Mouse (Mus musculus) mesoderm, embryonic 11.5 days (tissue): ENCODE results near the gene Hrh1.

Source experiments
- DNase-seq: peaks from one replicate; pipeline ENCODE4 v3.0.0-alpha.2; 2012; ENCODE audit warnings: low read depth, low spot score

Gene Hrh1

GRCm38 (mm10) chr6:114406634-114407033 lies 8.9 kb downstream of the Hrh1 start:
- DNase-seq, result no peak

- DNase-seq, result no peak
Measured at GRCm38 (mm10) chr6:114407049-114407448, 9.3 kb downstream of the Hrh1 start.

- no peak for DNase-seq
Measured at GRCm38 (mm10) chr6:114408278-114408677, 10.5 kb downstream of the Hrh1 start.

- no peak for DNase-seq
Measured at GRCm38 (mm10) chr6:114411913-114412312, 14.2 kb downstream of the Hrh1 start.

DNA sequence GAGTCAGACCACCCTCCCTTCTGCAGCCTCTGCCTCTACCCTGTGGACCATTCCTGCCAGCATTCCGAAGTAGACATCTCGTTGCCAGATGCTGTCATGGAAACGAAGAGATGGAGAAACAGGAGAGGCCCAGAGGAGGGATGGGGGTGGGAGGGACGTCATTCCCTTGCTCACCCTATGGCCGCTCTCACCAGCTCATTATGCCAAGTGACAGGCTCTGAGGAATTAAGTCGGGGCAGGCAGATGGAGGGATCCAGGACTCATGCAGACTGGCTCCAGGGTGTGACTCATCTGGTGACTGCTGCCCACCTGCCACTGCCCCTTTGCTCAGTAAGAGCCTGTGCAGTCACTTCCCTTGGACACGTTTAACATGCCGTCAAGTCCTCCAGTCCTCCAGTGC lies 16.8 kb downstream of the Hrh1 start:
- no peak for DNase-seq

GRCm38 (mm10) chr6:114418037-114418436 lies 20.3 kb downstream of the Hrh1 start:
- no peak for DNase-seq

- DNase-seq, result no peak
Measured at GRCm38 (mm10) chr6:114421061-114421460, 23.3 kb downstream of the Hrh1 start.

- no peak for DNase-seq
Measured at GRCm38 (mm10) chr6:114423051-114423676, 25.4 kb downstream of the Hrh1 start.

- DNase-seq, result no peak
Measured at GRCm38 (mm10) chr6:114425343-114425742, 27.6 kb downstream of the Hrh1 start.

GRCm38 (mm10) chr6:114427641-114428040 lies 29.9 kb downstream of the Hrh1 start:
- DNase-seq, result no peak

- DNase-seq, result no peak
Measured at GRCm38 (mm10) chr6:114428831-114429230, 31.1 kb downstream of the Hrh1 start.

DNA sequence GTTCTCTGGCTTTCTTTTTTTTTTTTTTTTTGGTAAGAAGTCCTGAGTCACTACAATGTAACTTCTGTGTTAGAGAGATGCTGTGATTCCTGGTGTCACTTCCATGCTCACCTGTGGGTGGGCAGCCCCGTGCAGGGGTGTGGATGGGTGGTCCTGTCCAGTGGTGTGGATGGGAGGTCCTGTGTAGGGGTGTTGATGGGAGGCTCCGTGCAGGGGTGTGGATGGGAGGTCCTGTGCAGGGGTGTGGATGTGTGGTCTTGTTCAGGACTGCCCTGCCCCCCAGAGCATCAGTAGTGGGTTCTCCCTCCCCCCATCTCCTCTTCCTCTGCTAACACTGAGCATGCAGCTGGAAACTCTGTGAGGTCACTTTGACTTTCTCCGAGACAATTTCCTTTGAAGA lies 34.9 kb downstream of the Hrh1 start:
- no peak for DNase-seq

DNA sequence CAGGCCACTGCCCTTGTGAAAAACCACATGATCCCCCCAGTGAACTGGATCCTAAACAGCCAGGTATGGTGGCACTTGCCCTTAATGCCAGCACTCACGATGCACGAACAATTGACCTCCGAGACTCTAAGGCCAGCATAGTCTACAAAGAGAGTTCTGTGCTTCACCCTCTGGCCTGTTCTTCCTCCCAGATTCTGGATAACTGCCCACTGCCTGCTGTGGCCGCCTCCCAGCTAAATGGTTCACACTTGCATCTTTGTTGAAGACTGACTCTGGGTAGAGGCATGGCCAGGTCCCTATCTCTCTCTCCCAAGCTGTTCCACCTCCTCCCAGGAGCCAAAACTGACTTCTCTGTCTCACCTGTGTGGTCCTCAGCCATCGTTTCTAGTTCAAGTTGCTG lies 36.8 kb downstream of the Hrh1 start:
- no peak for DNase-seq

- peak; percentile 49 for DNase-seq
Measured at GRCm38 (mm10) chr6:114440302-114440701, 42.6 kb downstream of the Hrh1 start.

DNA sequence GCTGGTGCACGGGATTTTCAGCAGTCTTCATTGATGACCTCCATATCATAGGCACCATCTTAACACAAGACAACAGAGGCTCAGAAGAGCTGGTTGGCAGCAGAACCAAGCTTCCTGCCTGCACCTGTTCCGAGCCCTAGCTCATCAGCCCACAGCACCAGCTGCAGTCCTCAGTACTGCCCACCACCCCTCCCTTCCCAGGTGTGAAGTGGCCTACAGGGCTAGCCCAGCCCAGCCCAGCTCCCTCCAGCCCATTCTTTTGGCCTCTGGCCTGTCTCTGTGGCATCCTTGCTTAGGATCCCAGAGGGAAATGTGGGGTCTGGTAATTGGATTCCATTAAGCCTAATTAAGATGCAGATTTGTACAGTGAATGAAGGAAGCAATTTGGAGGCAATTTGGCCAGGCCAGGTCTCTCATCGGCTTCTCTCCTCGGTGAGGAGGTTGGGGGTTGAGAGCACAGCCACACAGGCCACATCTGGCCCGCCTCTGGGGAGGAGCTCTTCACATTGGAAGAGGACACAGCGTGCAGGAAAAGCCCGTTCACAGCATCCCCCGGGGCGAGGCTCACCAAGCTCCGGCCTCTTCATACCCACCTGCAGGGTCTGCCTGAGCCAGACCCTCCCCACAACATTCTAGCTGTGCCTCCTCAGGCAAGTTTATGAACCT lies 43.2 kb downstream of the Hrh1 start:
- no peak for DNase-seq

- no peak for DNase-seq
Measured at GRCm38 (mm10) chr6:114444247-114444844, 46.6 kb downstream of the Hrh1 start.

DNA sequence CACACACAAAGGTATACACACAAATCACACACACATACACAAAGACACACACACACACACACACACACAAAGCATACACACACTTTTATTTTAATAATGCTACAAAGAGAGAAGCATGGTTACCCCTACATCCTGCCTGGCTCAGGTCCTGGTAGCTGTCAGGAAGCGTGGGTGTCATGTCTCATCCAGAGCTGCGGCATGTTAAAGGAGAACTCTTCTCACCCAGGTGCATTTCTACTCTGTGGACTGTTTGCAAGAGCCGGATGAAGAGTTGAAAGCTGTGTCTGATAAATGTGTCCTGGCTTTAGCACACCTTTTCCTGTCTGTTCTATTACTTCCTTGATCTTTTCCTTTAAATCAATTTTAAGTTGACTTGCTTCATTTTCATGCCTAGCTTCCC lies 47.2 kb downstream of the Hrh1 start:
- no peak for DNase-seq

DNA sequence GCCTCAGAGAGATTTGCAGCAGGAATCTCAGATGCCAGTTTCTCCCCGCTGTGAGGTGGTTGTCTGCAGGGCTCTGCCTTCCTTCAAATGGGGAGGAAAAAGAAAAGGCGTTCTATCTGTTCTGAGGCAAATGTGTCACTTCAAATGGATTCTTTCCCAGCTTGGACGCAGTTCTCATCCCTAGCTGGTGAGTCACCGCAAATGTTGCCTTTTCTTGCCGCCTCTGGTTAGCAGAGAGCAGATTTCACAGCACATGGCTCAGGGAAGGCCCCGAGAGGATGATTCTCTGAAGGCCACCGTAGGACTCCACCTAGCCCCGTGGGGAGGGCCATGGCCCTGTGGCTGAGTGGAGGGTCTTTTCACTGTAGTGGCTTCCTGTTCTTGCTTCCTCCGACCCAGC lies 51.2 kb downstream of the Hrh1 start:
- no peak for DNase-seq

DNA sequence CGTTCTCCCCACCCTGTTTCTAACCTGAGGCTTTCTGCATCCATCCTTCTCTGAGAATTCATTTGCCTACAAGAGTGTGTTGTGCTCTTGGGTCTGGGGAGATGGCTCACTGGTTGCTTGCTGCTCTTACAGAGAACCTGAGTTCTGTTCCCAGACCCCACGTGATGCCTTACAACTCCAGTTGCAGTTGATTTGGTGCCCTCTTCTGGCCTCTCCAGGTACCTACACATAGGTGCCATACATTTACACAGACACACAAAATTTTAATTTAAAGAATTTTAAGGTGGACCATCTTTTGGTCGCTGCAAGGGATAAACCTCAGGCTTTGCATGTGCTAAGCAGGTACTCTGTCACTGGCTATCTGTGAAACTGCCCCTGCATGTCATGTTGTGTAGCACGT lies 57.5 kb downstream of the Hrh1 start:
- DNase-seq, result no peak

GRCm38 (mm10) chr6:114456255-114457042 lies 58.7 kb downstream of the Hrh1 start:
- no peak for DNase-seq

DNA sequence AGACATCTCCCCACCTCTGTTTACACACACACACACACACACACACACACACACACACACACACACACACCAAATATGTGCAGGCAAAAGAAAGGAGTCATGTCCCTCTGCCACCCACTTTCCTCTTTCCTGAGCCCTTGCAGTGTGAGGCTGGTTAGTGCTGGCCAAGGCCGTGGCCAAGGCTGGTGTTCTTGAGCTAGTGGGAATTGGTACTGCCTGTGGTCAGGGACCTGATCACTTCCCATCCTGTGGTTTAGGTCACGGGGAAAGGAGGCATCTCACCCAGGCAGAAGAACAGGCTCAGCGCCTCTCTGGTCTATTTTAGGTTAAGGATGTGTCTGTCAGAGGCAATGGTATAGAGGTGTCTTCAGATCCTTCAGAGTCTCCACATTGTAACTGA lies 59.6 kb downstream of the Hrh1 start:
- DNase-seq, result no peak

DNA sequence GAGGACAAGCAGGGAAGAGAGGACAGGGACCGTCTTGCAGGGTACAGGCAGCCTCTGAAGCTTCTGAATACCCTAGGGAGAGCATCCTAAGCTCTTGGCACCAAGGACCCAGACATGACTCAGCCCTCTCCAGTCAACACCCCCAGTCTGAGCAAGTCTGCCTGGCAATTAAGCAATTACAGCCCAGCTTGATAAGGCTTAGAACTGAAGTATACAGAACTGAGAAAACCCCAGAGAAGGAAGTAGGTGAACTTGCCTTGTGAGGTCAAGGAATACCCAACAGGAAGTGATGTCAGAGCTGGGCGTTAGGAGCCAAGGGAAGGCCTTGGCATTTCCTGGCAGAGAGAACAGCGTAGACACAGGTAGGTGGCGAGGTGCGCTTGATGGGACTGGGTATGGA lies 60.5 kb downstream of the Hrh1 start:
- no peak for DNase-seq
